Mouse (Mus musculus) B cell, adult 2 months (primary cell): ENCODE measurements around the gene Sall4.

Experiments
- DNase-seq, 2 experiments: peaks; one replicate each; pipeline ENCODE4 v3.0.0; 2022

The Sall4 gene

DNA sequence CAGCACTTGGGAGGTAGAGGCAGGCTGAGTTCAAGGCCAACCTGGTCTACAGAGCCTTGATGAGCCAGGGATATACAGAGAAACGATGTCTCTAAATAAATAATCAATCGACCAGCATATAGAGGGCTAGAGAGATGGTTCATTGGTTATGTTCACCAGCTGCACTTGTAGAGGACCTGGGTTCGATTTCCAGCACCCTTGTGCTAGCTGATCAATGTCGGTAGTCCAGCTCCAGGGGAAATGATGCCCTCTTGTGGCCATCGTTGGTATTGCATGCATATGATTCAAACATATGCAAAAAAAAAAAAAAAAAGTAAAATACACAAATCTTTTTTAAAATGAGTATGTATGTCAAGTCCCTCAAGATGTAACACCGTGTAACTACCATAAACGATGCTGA lies 25.1 kb downstream of the Sall4 start:
- DNase-seq, result peak; percentile 63 to 69

GRCm38 (mm10) chr2:168742059-168742627 lies 25.6 kb downstream of the Sall4 start, which contains the start of gene Atp9a:
TSS of gene Atp9a (minus strand) at chr2:168742409.
- peak; percentile 24 to 27 for DNase-seq

DNA sequence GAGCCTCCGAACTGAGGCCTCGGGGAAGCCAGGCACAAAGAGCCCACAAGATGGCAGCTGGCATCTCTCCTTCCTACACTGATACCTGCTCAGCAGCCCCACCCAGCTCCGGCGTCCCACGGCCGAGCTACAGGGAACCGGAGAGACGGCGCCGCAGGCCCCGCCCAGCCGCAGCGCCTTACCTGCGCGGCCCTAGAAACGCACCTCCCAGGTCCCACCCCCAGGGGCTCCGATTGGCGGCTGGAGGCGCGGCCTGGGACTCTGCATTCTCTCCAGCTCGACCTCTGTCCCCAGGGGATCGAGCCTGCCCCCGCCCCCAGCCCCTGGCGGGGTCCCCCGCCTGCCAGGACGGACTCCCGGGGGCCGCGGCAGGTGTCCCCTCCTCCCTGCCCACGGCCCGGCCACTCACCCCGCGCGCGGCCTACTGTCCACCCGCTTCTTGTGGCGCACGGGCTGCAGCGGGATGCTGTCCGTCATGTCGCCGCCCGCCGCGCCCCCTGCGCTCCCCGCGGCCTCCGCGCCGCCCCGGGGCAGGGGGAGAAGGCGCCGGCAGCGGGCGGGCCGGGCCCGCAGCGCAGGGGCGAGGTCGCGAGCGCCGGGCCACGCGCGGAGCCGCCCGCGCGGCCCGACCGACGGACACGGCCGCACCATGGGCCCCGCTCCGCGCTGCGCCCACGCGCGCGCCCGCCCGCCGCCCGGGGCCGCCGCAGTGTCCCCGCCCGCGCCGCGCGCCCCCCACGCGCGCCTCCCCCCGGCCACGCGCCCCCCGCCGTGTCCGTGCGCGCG lies 26.3 kb downstream of the Sall4 start:
- DNase-seq, result peak; percentile 23 to 24

GRCm38 (mm10) chr2:168740496-168740895 lies 27.2 kb downstream of the Sall4 start:
- DNase-seq, result no peak

- DNase-seq, result no peak
Observed at GRCm38 (mm10) chr2:168738854-168739253, 28.9 kb downstream of the Sall4 start.

GRCm38 (mm10) chr2:168737878-168738277 lies 29.9 kb downstream of the Sall4 start:
- DNase-seq, result no peak

- DNase-seq, result no peak
Observed at GRCm38 (mm10) chr2:168734023-168734422, 33.7 kb downstream of the Sall4 start.

DNA sequence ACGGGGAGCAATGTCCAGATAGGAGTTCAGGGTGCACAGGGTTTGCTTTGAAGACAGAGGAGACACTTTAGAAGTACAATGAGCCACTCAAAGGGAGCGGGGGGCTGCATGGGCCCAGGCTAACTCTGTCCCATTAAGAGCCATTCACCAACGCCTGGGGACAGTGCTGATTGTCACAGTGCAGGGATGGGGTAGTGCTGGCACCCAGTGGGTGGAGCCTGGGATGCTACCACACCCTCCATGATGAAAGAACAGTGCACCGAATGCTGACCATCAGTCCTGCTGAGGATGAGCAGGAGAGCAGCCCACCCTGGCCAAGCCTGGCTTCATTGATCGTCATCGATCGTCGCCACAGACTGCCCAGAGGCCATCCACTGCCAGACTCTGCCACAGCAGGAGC lies 36.5 kb downstream of the Sall4 start:
- DNase-seq, result no peak

GRCm38 (mm10) chr2:168729736-168730135 lies 38.0 kb downstream of the Sall4 start:
- DNase-seq, result no peak

DNA sequence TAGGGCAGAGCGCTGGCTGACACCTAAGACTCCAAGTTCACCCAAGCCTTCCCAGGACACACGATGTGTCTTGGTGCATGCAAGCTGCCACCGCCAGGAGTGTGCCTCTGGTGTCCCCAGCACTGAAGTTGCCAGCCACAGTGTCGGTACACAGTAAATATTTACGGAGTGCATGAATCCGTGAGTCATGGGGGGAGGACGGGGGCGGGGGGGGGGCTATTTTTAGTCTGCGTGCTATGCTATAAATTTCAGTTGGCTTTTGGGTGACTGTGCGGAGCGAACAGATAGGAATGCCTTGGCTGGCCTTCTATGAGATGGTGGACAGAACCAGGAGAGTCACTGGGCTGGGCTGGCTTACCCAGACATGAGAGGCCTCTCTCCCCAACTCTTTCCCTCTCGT lies 39.7 kb downstream of the Sall4 start:
- no peak for DNase-seq

GRCm38 (mm10) chr2:168726007-168726406 lies 41.7 kb downstream of the Sall4 start:
- DNase-seq, result no peak

- DNase-seq, result no peak
Observed at GRCm38 (mm10) chr2:168721313-168721712, 46.4 kb downstream of the Sall4 start.

DNA sequence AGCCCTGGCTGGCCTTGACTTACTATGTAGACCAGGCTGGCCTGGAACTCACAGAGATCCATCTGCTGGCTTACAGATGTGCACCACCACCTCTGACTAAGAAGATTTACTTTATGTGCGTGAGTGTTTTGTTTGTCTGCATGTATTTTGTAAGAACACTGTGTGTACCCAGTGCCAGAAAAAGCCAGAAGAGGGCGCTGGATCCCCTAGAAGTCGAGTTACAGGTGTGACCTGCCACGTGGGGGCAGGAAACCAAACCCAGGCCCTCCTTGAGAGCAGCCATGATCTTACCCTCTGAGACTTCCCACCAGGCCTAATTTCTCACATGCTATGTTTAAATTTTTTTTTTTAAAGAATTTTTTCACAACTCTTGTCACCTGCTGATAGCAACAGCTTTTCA lies 48.0 kb downstream of the Sall4 start:
- DNase-seq, result no peak

DNA sequence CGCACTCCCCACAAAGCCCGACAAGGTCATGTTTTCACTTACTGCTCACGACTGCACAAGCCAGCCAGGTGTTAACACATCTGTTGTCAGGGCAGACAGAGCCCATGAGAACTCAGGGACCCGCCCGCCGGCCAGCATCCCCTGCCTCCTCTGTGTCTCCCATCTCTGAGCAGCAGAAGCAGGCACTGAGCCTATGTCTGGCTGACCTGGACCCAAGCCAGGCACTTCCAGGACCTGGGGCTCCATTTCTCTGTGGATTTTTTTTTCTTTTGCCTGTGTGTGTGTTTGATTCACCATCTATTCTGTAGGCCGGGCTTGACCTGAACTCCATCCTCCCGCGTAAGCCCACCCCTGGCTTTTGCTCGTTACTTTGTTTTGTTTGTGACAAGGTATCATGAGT lies 49.0 kb downstream of the Sall4 start:
- DNase-seq, result no peak

GRCm38 (mm10) chr2:168718267-168718666 lies 49.5 kb downstream of the Sall4 start:
- no peak for DNase-seq

- no peak for DNase-seq
Observed at GRCm38 (mm10) chr2:168712199-168713176, 55.3 kb downstream of the Sall4 start.

- no peak for DNase-seq
Observed at GRCm38 (mm10) chr2:168710979-168711378, 56.8 kb downstream of the Sall4 start.

DNA sequence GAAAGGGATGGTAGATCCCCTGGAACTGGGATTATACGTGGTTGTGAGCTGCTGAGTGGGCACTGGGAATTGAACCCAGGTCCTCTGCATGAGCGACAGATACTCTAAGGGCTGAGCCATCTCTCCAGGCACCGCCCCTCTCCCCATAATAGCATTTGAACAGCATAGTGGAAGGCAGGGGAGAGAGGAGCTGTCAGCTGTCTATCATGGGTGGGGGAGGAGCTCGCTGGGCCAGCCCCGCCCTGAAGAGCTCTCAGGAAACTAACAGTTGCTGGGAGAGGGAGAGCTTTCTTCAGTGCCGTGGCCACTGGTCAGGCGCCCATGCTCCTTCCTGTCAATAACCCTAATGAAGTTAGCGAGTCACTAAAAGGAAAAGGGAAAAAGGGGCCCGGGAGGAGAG lies 60.0 kb downstream of the Sall4 start:
- DNase-seq, result no peak

GRCm38 (mm10) chr2:168702266-168702665 lies 65.5 kb downstream of the Sall4 start:
- DNase-seq, result no peak
